ENCODE assay signal across 12 mouse cellular contexts in the genomic region with DNA sequence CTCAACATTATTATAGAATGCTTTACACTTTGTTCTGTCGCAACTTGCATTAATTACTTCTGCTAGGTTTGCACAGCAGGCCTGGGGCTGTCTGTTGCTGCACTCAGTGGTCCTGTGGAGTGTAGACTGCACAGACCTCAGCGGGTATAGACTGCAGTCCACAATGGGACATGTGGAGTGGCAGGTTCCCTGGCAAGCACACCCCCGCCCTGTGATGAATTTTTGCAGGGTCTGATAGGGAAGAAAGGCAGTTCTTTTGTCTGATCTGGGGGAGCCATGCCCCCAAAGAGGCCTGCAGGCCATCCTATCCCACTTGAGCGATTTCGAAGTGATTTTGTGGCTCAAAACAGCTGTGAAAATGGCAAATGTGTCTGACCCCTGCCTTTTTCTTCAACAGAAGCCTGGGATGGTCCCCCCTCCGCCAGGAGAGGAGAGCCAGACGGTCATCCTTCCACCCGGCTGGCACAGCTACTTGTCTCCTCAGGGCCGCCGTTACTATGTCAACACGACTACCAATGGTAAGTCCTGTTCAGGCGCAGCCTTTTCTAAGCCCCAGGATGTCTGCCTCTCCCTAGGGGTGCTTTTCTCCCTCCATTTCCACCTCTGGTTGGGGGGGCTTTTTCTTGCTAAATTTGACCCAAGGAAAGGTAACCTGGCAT.
DNase-seq lines count a peak whose midpoint lies in the region; ATAC-seq and TF ChIP-seq lines count a peak whose summit lies in the region.
"Had no signal": no experiment of that assay in that cellular context is flagged by ENCODE, and none has a peak within 500 bp of the region (broad histone marks: within the 10 kb centered on the region; RNA-seq: fewer than 3 reads in every experiment).

No protein-coding gene starts in this region.

- peak overlapping the region; percentile 16; the same call in 1 of the 2 replicates for H3K27ac ChIP-seq in cortical plate, adult 2 months (ENCODE audit: insufficient read depth, low read length)
- peak overlapping the region; percentile 60 for H3K27ac ChIP-seq in forebrain, embryonic 10.5 days
- peak overlapping the region; percentile 58 for H3K27ac ChIP-seq in hindbrain, embryonic 13.5 days
- peak overlapping the region; percentile 51 for H3K27ac ChIP-seq in midbrain, embryonic 16.5 days (ENCODE audit: low read length)
- H3K27ac ChIP-seq: lung, embryonic 15.5 days had no signal

- H3K9ac ChIP-seq in hindbrain, embryonic 13.5 days = 0 out of 2 replicates have a peak overlapping the region, but pooled peaks have one; percentile 8
- H3K9ac ChIP-seq in midbrain, embryonic 16.5 days (ENCODE audit: low read depth, low read length) = peak overlapping the region; percentile 35; the same call in 1 of the 2 replicates
- H3K9ac ChIP-seq: lung, embryonic 15.5 days had no signal

- H3K4me3 ChIP-seq in cortical plate, adult 2 months (ENCODE audit: insufficient read depth, low read length) = no peak overlapping the region
- no peak overlapping the region for H3K4me3 ChIP-seq in forebrain, embryonic 10.5 days
- H3K4me3 ChIP-seq in hindbrain, embryonic 13.5 days = no peak overlapping the region
- H3K4me3 ChIP-seq in midbrain, embryonic 16.5 days (ENCODE audit: low read depth, low read length) = no peak overlapping the region
- H3K4me3 ChIP-seq: lung, embryonic 15.5 days had no signal

- TF ChIP-seq POLR2A in cortical plate, adult 2 months (IDR thresholded peaks at IDR 0.05; ENCODE audit: extremely low read depth, insufficient read depth, low read length) = no peak

- no peaks in the 10 kb centered on the region for H3K9me3 ChIP-seq in forebrain, embryonic 10.5 days
- H3K9me3 ChIP-seq in hindbrain, embryonic 13.5 days = no peaks in the 10 kb centered on the region
- H3K9me3 ChIP-seq in midbrain, embryonic 16.5 days (replicated peaks; ENCODE audit: control insufficient read depth, low read length, poor library complexity, severe bottlenecking) = no peaks in the 10 kb centered on the region
- H3K9me3 ChIP-seq: lung, embryonic 15.5 days had no signal

- no peaks in the 10 kb centered on the region for H3K36me3 ChIP-seq in forebrain, embryonic 10.5 days (replicated peaks)
- no peaks in the 10 kb centered on the region for H3K36me3 ChIP-seq in hindbrain, embryonic 13.5 days
- H3K36me3 ChIP-seq in midbrain, embryonic 16.5 days (ENCODE audit: control insufficient read depth, insufficient read depth, low read length) = no peaks in the 10 kb centered on the region
- H3K36me3 ChIP-seq: lung, embryonic 15.5 days had no signal

- peak; percentile 19 for DNase-seq in forebrain, embryonic 10.5 days (ENCODE audit: extremely low spot score, low spot score)
- DNase-seq in urinary bladder, adult 18-20 months (ENCODE audit: low spot score in 2 of 2) = no peak
- no peak for DNase-seq in layer of hippocampus, postnatal 25 days (ENCODE audit: extremely low spot score in 1 of 2, low spot score in 1 of 2)
- DNase-seq: adrenal gland, postnatal 25 days; cerebellum, adult 8-10 months; gastrocnemius, postnatal 14 days; kidney, adult 2 months had no signal

- no peak for TF ChIP-seq CTCF in cortical plate, adult 2 months (IDR thresholded peaks at IDR 0.05; ENCODE audit: extremely low read depth, insufficient read depth, low read length)

- WGBS in forebrain, embryonic 10.5 days = 45% methylated on average over 12 of the region's 12 CpGs
- 29% methylated on average over 12 of the region's 12 CpGs for WGBS in hindbrain, embryonic 13.5 days
- WGBS in midbrain, embryonic 16.5 days = 21% methylated on average over 12 of the region's 12 CpGs

- ATAC-seq in hindbrain, embryonic 13.5 days (ENCODE audit: low FRiP score) = peak; percentile 50; the same call in 1 of the 2 replicates
- ATAC-seq in midbrain, embryonic 16.5 days = peak; percentile 75; the same call in 1 of the 2 replicates
- no peak for ATAC-seq in CD4-positive, CD25-positive, alpha-beta regulatory T cell, adult 4 months

- H3K4me1 ChIP-seq in cortical plate, adult 2 months (ENCODE audit: control insufficient read depth, insufficient read depth, low read length) = peaks cover 14% of the 10 kb centered on the region
- H3K4me1 ChIP-seq in forebrain, embryonic 10.5 days = peaks cover 28% of the 10 kb centered on the region
- peaks cover 19% of the 10 kb centered on the region for H3K4me1 ChIP-seq in hindbrain, embryonic 13.5 days (replicated peaks)
- peaks cover 10% of the 10 kb centered on the region for H3K4me1 ChIP-seq in midbrain, embryonic 16.5 days (ENCODE audit: control insufficient read depth, insufficient read depth, low read length)
- H3K4me1 ChIP-seq: lung, embryonic 15.5 days had no signal

- H3K4me2 ChIP-seq in hindbrain, embryonic 13.5 days = no peak overlapping the region
- no peak overlapping the region for H3K4me2 ChIP-seq in midbrain, embryonic 16.5 days (ENCODE audit: low read length)
- H3K4me2 ChIP-seq: lung, embryonic 15.5 days had no signal

- peaks cover 50% of the 10 kb centered on the region for H3K27me3 ChIP-seq in forebrain, embryonic 10.5 days (ENCODE audit: poor library complexity, severe bottlenecking)
- no peaks in the 10 kb centered on the region for H3K27me3 ChIP-seq in hindbrain, embryonic 13.5 days
- no peaks in the 10 kb centered on the region for H3K27me3 ChIP-seq in midbrain, embryonic 16.5 days (ENCODE audit: control insufficient read depth, insufficient read depth, low read depth, low read length)
- H3K27me3 ChIP-seq: lung, embryonic 15.5 days had no signal
